Mouse (Mus musculus): ENCODE measurements at regions not wholly inside any gene's neighbourhood (a gene's known extent, or its start where the extent isn't known, plus 50 kb on each side); places are given as distances from the start of the nearest gene placed in this dataset.

DNA sequence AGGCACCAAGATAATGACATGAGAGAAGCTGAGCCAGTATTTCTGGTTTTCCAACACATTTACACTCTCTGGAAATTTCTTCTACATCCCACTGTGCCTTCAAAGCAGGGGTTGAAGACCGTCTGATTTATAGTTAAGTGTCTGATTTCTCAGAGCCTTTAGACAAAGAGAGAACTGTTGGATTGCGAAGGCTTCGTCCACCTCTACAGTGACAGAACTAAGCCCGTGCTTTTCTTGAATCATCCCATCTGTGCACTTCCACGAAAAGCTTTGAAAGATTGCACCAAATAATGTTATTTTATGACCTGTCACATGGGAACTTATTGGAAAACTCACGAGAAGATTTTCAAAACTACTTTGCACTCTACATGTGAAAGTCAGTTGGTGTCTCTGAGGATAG lies 239.3 kb downstream of the Fam198b start:
- no peak for TF ChIP-seq CTCF (IDR thresholded peaks at IDR 0.05; ENCODE audit: low read depth, low read length)
- no peak for TF ChIP-seq TAL1 (conservative IDR thresholded peaks at IDR 0.05; ENCODE audit: low read depth, low read length)
- TF ChIP-seq GATA2 (IDR thresholded peaks at IDR 0.05; ENCODE audit: borderline replicate concordance, low read depth, low read length), result no peak
- TF ChIP-seq GATA1 (IDR thresholded peaks at IDR 0.05; ENCODE audit: borderline replicate concordance, low read length), result no peak
- no peak for TF ChIP-seq POLR2AphosphoS5 (IDR thresholded peaks at IDR 0.05; ENCODE audit: insufficient replicate concordance, low read depth, low read length)

Measured in G1E (cell line).